Mouse (Mus musculus) testis, postnatal 10 days (tissue): ENCODE results near the gene Meltf.

ENCODE experiments used
- DNase-seq: peaks from one replicate; pipeline ENCODE4 v3.0.0; 2021; ENCODE audit warnings: low spot score

Gene Meltf

GRCm38 (mm10) chr16:31878573-31879257, at the start of gene Meltf:
Gene Meltf (plus strand): TSS chr16:31878810.
- DNase-seq: peak; percentile 91

GRCm38 (mm10) chr16:31830726-31831125, 47.9 kb upstream of the Meltf start:
- no peak for DNase-seq

- no peak for DNase-seq
Measured at GRCm38 (mm10) chr16:31832630-31833422, 45.8 kb upstream of the Meltf start.

DNA sequence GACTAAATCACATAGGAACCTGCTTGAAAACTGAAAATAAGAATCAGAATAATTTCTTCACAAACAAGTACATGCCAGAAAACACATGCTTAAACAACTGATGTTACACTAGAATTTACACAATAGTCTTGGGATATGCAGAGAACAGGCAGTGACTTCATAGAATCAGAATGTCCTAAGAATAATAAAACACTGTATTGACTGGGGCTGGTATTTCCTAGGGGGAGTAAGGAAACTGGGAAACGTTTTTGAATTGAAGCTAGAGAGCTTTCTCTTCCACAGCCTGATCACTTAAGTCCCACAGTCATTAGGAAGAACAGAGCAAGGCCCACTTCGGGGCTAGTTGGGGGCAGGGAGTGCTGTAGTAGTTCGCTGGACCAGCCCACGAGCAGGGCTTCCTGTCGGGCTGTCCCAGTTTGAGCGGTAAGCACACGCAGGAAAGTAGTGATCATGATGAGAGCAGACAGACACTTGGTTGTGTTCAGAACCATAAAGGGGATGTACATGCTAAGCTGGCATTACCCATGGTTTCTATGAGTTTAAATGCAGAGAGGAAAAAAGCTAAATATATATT, 44.5 kb upstream of the Meltf start:
- no peak for DNase-seq

- DNase-seq: no peak
Measured at GRCm38 (mm10) chr16:31834662-31835318, 43.8 kb upstream of the Meltf start.

- DNase-seq: no peak
Measured at GRCm38 (mm10) chr16:31837362-31837761, 41.2 kb upstream of the Meltf start.

- DNase-seq: no peak
Measured at GRCm38 (mm10) chr16:31844246-31844645, 34.4 kb upstream of the Meltf start.

- DNase-seq: no peak
Measured at GRCm38 (mm10) chr16:31846763-31847162, 31.8 kb upstream of the Meltf start.

- no peak for DNase-seq
Measured at GRCm38 (mm10) chr16:31863920-31864319, 14.7 kb upstream of the Meltf start.

DNA sequence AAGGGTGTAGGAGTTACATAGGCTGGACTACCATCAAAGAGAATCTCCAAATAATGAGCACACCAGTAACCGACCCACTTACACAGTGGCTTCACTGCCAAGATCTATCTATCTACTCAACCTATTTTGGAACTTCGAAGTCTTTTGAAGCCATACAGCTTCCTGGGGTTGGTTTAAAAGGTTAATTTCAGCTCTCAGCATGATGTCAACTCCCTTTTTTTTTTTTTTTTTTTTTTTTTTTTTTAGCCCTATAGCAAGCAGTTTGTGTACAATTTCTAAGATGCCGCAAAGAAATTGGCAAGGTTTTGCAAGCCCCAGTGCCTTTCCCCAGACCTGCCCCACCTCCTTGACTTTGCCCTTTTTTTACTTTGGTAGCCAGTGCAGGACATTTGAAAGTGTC, 13.4 kb upstream of the Meltf start:
- no peak for DNase-seq

DNA sequence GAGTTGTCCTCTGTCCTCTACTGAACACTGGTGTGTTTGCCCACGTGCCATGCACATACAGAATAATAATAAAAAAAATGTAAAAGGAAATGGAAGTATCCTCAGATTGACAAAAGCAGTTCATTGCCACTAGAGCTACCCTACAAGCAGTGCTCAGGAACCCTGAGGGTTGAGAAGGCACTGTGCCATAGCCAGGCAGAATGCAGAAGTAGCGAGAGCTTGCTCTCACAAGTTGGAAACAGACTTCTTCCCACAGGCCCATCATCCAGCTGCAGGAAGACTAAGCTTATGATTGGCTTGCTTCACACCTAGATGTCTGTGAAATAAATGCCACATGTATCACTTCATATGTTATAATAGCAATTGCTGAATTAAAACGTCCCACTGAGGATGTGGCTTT, 11.7 kb upstream of the Meltf start:
- no peak for DNase-seq

GRCm38 (mm10) chr16:31867736-31868135, 10.9 kb upstream of the Meltf start:
- DNase-seq: no peak

DNA sequence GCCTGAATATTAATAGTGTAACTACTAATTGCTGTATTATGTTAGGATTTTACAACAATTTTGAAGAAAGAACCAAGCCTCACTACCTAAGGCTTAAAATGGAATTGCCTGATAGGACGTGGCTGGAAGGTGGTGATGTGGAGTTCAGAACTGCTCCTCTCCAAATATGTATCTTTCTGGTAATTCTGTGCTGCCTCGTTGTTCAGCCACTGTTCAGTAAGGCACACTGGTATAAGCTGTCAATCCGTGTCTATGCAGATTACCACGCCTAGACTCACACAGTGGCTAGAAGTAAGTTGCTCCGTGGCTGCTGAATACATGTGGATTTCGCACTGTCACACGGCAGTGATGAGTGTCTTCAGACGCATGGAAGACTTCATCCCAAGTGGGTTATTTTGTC, 4.9 kb upstream of the Meltf start:
- DNase-seq: no peak

DNA sequence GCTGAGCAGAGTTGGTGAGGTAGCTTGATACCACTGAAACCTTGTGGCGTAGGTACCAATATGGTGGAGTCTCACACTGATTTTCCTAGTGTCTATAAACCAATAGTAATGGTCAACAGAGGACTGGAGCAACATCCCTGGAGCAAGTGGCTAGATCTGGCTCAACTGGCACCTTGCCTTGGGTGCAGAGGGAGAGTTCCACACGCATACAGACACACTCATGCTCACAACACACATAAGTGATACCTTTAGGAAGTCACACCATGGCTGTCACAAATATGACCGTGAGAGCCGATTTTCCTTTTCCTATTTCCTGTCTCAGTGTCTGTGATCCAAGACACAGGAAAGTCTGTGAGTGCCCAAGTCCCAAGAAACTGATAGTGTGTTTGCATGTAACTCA, 3.2 kb upstream of the Meltf start:
- DNase-seq: no peak

GRCm38 (mm10) chr16:31876386-31876785, 2.2 kb upstream of the Meltf start:
- no peak for DNase-seq

GRCm38 (mm10) chr16:31878052-31878451, 558 bp upstream of the Meltf start:
- no peak for DNase-seq

DNA sequence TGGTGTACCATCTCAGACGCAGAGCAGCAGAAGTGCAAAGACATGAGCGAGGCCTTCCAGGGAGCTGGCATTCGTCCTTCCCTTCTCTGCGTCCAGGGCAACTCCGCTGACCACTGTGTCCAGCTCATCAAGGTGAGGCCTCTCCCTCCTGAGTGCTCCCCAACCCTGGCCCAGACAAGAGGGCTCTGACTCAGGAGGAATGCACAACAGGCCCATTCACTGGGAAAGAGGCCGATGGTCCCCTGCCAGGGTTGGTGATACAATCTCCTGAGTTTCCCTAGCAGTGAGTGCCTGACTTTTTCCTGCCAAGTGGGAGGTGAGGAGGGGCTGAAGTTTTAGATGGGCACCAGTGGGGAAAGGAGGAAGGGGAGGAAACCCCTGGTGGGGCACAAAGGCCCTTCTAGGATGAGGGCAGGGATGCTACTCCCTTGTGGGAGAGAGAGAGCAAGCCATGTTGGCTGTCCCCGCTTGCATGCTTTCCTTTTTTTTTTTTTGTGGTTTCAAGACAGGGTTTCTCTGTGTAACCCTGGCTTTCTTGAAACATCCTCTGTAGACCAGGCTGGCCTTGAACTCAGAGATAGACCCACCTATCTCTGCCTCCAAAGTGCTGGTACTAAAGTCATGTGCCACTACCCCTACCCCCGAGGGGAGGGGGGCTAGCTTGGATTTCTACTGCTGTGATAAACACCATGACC, 1.7 kb downstream of the Meltf start:
- no peak for DNase-seq

- no peak for DNase-seq
Measured at GRCm38 (mm10) chr16:31882381-31882908, 3.8 kb downstream of the Meltf start.

GRCm38 (mm10) chr16:31883302-31883701, 4.7 kb downstream of the Meltf start:
- DNase-seq: no peak

GRCm38 (mm10) chr16:31883902-31884301, 5.3 kb downstream of the Meltf start:
- no peak for DNase-seq

DNA sequence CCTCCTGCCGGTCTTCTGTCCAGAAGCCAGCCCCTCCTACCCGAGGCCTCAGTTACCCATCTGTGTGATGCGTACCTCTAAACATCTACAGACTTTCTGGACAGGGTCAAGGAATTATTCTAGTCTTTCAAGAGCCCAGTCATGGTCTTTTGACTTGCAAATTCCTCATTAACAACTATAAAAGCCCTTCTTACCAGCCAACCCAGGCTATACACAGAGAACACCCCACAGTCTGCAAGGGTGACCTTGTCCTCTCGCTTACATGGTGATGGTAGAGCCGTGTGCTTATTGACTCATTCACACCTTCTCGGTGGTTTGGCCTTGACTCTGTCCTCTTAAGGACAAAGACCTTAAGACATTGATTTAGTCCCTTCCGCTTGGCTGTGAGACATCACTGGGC, 12.3 kb downstream of the Meltf start:
- no peak for DNase-seq
